Mouse (Mus musculus) MEL (cell line): ENCODE data around the gene Bbs12.

Source experiments
- CTCF ChIP-seq, 3 experiments: IDR thresholded peaks in 2 of 3; conservative IDR thresholded peaks in 1 of 3; 2 replicates each; pipeline ENCODE4 v1.5.1; 2011 to 2012; ENCODE audit warnings: low read length in 3 of 3, low read depth in 2 of 3, mild to moderate bottlenecking in 2 of 3, improper control_type of control experiment in 1 of 3, inconsistent platforms in 1 of 3, mixed read lengths in 1 of 3, moderate library complexity in 1 of 3; ENCODE audit not compliant: control insufficient read depth in 1 of 3, insufficient read depth in 1 of 3, poor library complexity in 1 of 3, severe bottlenecking in 1 of 3
- E2F4 ChIP-seq: IDR thresholded peaks from 2 replicates; pipeline ENCODE4 v1.6.1; 2011; ENCODE audit warnings: low read depth, low read length, improper control_type of control experiment, borderline replicate concordance
- EP300 ChIP-seq, 2 experiments: IDR thresholded peaks; 2 replicates each; pipeline ENCODE4 v1.6.1; 2011; ENCODE audit warnings: improper control_type of control experiment in 2 of 2, low read length in 2 of 2, low read depth in 1 of 2, mild to moderate bottlenecking in 1 of 2
- HCFC1 ChIP-seq: IDR thresholded peaks from 2 replicates; pipeline ENCODE4 v1.6.1; 2012; ENCODE audit warnings: low read depth, mild to moderate bottlenecking, inconsistent platforms, low read length, improper control_type of control experiment, moderate library complexity
- MEF2A ChIP-seq: IDR thresholded peaks from 2 replicates; pipeline ENCODE4 v1.6.1; 2014; ENCODE audit warnings: low read depth, mild to moderate bottlenecking, inconsistent platforms, low read length, improper control_type of control experiment; ENCODE audit not compliant: poor library complexity, insufficient replicate concordance, severe bottlenecking; ENCODE audit errors: extremely low read depth
- NELFE ChIP-seq: IDR thresholded peaks from 2 replicates; pipeline ENCODE4 v1.6.1; 2011; ENCODE audit warnings: low read depth, low read length, improper control_type of control experiment
- NRF1 ChIP-seq: IDR thresholded peaks from 2 replicates; pipeline ENCODE4 v1.6.1; 2014; ENCODE audit warnings: low read depth, mild to moderate bottlenecking, inconsistent platforms, low read length, improper control_type of control experiment, moderate library complexity; ENCODE audit not compliant: poor library complexity, insufficient read depth, severe bottlenecking
- RCOR1 ChIP-seq: IDR thresholded peaks from 2 replicates; pipeline ENCODE4 v1.6.1; 2012; ENCODE audit warnings: low read depth, mild to moderate bottlenecking, inconsistent platforms, low read length, improper control_type of control experiment
- TAL1 ChIP-seq: IDR thresholded peaks from 2 replicates; pipeline ENCODE4 v1.6.1; 2012; ENCODE audit warnings: mild to moderate bottlenecking, inconsistent platforms, low read length, moderate library complexity, mixed read lengths
- ZNF384 ChIP-seq: IDR thresholded peaks from 2 replicates; pipeline ENCODE4 v1.6.1; 2012; ENCODE audit warnings: low read depth, mild to moderate bottlenecking, inconsistent platforms, low read length, improper control_type of control experiment

- TF ChIP-seq CTCF (IDR thresholded peaks at IDR 0.05 in 2 of 3, conservative IDR thresholded peaks at IDR 0.05 in 1 of 3; ENCODE audit: control insufficient read depth in 1 of 3, insufficient read depth in 1 of 3, low read depth in 2 of 3, low read length in 3 of 3, poor library complexity in 1 of 3, severe bottlenecking in 1 of 3) (no peak), NRF1 (no peak), MEF2A (no peak), NELFE (no peak), HCFC1 (no peak), ZNF384 (no peak), E2F4 (no peak), EP300 (IDR thresholded peaks at IDR 0.05; ENCODE audit: low read depth in 1 of 2, low read length in 2 of 2) (no peak), TAL1 (no peak), RCOR1 (no peak)
Measured at GRCm38 (mm10) chr3:37365976-37366375, 53.6 kb downstream of the Bbs12 start.
